Mouse (Mus musculus): ENCODE data around the gene Tmtc2.

The Tmtc2 gene

DNA sequence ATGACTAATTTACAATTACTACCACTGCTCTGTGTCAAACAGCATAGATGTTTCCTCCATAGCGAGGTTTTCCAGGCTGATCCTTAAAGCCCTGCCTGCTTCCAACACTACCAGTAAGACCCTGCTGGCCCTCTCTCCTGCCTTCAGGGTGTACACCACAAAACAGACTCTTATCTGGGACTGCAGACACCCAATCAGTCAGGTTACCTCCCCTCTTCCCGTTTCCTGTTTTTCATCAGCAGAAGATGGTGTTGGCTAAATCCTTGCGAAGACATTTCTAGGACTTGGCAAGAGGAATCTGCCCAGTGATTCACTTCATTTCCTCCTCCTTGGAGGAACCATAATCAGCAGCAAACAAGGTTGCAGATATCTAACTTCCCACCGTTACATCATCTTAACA, 73.8 kb downstream of the Tmtc2 start:
- in situ Hi-C loops (cut with MboI) = no loop called here

DNA sequence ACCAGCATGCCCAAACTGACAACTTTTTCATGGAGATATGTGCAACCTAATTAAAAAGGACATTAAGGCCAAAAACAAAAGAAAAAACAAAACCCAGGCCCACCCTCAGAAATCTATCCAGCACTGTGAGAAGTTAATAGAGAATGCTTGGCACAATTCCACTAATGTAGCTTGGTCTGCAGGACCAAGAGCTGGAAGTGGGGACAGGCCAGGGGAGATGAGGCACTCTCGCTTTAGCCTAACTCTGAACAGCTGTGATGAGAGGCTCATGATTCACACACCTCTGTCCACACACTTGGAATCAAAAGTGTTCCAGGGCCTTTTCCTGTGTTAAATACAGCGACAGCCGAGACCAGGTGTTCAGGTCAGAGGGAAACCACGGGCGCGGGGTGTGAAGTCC, 79.0 kb downstream of the Tmtc2 start:
- in situ Hi-C loops (cut with MboI) = no loop called here

DNA sequence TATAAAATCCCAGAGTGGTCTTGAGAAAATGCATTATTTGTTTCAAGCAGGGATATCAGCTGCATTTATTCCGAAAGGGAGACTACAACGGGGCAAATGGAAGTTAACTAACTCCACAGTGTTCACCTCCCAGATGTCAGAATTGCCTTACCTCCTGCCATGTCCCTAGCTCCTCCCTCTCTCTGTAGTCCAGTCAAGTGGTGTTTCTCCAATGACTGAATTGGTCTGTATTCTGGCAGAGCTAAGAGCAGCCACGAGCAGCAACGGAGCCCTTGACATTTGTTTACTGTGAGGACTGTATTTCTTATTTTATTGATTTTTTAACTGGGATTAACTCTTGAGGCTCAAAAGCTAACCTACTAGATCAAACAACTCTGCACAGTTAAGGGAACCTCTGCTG, 81.8 kb downstream of the Tmtc2 start:
- in situ Hi-C loops (cut with MboI) = no loop called here

DNA sequence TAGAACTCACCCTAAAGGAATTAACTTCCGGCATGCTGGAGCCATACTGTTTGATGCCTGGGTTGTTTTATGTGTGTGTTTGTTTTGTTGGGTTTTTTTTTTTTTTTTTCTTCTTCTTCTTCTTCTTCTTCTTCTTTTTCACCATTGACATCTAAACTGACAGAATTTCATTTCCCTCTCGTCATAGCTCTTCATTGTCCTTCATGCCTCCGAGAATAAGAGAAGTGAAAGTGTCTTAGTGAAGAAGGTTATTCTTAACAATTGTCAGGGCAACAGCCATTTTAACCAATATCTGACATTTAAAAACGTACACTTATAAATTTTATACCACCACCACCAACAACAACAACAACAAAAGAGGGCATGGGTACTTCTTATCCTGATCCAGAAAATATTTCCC, 83.5 kb downstream of the Tmtc2 start:
- in situ Hi-C loops (cut with MboI) = no loop called here

DNA sequence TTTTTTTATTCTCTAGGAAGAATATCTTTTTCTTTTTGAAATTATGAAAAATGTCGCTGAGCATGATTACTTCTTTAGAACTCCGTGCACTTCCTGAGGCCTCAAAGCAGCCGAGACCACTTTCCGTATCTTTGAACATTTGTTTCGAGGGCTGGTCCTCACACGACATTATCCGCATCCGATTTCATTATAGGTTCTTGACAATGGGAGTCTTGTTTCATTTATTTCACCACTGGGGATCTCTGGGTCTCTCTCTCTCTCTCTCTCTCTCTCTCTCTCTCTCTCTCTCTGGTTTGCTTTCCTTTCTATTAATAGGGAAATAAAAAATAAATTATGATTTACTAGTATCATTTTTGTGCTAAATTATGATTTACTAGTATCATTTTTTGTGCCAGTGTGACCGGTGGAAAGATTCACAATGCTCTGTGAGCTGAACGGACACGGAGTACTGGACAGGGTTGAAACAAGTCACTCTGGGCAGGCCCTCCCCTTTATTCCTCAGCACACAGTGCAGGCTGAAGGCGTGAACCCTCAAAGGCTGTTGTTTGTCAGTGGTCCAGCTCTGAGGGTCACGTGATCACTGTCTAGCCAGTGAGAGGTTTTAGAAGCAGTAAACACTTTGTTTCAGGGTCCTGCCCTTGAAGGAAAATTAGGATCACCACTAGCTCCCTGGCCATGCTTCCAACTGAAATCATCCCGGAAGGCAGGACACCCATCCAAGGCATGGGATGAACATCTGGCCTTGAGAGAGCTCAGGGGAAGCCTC, 84.1 kb downstream of the Tmtc2 start:
- in situ Hi-C loops (cut with MboI) = no loop called here

DNA sequence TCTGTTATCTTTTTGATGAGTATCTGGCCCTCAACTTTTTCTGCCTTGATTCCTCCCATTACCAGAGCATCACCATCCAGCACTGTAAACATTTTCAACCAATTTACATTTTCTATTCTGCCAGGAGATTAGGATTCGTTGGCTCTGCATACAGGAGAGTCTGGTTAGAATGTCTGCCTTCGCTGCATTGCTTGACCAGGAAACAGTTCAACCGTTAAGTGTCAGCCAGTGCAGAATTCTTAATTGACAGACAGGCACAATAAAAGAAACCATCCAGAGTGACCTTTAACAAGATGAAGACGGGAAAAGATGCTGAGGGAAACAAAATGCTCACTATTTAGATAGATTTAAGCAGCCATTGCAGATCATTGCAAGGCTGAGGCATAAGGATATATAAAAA, 87.3 kb downstream of the Tmtc2 start:
- in situ Hi-C loops (cut with MboI) = no loop called here

DNA sequence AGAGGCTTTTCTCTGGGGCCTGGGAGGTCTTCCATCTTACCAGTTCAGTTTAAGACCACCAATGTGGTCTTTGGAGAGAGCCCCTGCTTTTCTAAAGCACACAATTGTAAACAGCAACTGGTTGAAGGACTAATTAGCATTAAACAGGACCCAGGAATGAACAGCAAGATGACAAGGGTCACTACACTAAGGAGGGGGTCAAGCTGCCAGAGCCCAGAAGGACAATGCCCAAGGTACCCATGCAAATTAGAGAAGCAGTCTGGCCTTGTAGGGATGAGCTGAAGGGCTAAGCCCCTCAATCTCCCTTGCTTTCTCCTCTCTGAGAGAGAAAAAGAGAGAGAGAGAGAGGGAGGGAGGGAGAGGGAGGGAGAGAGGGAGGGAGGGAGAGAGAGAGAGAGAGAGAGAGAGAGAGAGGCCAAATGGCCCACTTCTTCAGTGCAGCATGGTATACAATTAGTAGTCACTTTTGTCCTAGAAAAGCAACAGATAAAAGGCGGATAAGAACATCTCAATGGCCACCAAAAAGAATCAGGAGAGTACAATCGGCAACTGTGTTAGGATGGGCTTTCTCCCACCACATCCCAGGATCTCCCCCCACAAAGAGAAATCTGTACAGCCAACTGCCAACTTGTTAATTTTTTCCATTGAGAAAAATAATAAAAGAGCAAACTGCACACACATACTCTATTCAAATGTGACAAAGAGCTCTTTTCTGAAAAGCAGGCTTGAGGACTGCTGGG, 89.7 kb downstream of the Tmtc2 start:
- in situ Hi-C loops (cut with MboI) = no loop called here

DNA sequence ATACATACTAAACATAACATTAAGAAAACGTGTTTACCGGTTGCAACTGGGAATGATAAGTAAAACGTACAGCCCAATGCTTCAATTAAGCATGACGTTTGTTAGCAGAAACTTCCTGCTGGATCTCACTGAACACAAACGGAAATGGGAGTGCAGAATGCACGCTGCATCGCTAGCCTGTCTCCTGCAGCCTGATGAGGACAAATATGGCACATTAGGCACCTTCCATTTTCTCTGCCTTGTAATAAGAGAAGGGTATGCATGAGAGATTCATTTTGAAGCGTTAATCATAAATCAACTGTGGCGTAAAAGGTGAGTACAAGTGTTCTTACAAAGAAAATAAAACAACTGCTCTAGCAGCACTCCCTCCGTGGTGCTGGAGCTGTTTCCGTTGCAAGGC, 94.5 kb downstream of the Tmtc2 start:
- in situ Hi-C loops (cut with MboI) = no loop called here

DNA sequence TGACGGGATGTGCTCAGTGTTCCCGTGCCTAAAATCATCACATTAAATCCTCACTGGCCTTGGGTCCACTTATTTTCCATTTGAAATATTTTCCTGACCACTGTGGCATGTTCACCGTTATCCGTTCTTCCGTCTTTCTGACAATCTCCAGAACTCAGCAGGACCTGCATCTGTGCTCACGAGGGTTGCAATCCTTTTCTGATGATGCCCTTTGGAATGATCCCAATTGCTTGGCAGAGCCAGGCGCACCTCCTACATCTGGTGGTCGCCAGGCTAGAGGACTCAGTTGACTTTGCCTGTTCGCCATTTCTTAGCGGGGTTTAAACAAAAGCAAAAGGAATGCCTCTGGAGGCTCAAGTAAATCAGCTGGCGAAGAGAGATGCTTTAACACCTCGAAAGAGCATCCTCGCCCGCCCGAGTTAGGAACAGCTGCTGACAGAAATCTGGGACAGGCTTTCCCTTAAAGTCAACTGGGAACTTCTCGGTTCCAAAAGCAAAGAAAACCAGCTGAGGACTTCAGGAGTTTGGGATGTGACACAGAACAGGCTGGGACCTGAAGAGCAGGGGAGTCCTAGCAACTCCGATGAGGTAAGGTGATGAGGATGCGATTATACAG, 96.5 kb downstream of the Tmtc2 start:
- in situ Hi-C loops (cut with MboI) = no loop called here

DNA sequence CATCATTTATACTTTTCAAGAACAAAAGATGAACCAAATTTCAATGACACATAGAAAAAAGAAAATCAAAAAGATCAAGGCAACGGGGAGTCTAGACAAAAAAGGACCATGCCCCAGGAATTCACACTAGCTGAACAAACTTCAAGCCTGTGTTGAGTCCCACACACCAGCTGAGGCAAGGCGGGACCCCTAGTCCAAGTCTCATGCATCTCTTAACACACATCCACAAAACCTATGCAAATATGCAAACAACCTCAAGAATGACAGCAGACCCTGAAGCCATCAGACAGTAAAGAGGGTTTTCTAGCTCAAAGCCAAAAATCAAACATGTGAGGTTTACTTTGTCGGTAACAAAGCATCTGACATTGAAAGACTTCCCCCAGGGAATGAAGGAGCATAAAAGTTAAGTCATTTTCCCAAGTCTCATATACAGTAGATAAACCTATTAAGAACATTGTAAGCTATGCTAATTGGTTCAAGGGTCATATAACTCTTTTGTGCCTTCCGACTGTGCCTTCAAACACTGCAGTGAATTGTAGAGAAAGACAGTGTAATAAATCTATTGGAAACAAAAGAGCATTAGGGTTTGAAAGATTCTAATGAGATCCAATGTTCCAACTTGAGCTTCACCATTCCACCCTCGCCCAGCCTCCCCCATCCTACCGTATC, 100.0 kb downstream of the Tmtc2 start:
- in situ Hi-C loops (cut with MboI) = no loop called here

DNA sequence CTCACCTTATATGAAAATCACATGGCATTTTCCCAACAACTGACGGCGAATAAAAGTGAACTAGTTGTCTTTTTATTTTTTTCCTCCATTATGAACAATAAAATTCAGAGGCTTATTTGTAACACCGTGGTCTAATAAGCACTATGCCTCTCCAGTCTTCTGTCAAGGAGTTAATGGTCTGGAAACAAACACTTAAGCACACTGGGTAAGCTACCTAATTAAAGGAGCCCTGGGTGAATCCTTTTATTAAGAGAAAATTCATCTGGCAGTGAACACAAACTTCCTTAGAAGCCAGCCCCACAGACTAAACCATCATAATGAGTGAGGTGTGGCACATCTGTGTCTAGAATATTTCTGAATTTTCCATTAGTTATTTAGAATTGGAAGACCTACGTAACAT, 109.9 kb downstream of the Tmtc2 start:
- in situ Hi-C loops (cut with MboI) = no loop called here

DNA sequence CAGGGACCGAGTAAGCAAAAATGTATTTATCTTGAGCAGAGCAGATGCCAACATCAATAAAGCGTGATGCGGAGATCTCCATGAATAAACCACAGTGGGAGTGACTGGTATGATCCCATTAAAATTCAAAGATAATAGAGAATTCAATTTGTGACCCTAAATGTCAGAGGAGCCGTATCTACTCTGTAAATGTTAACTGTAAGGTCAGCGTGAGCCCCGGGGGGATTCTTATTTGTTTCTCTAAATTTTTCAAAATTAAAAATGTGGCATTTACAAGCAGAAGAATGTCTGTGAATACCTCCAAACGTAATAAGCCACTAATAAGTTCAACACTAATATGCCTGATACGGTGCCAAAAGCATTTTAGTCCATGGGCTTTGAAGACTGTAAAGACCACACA, 120.8 kb downstream of the Tmtc2 start:
- in situ Hi-C loops (cut with MboI) = no loop called here

DNA sequence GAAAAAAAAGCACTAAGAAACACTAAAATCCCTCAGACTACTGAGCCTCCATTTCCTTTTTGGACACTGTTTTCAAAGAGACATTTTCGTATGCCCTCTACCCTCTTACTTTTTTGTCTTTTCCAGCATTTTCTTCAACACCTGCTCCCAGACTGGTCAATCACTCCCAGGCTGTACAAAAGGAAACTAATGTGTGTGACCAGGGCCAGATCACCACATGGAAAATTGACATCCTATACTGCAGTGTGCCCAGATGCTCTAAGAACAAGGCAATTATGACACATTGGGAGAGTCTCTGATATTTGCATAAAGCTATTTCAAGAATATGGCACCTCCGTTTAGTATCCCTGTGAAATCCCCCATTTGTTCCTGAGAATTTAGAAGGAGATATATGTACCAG, 127.1 kb downstream of the Tmtc2 start:
- in situ Hi-C loops (cut with MboI) = no loop called here

DNA sequence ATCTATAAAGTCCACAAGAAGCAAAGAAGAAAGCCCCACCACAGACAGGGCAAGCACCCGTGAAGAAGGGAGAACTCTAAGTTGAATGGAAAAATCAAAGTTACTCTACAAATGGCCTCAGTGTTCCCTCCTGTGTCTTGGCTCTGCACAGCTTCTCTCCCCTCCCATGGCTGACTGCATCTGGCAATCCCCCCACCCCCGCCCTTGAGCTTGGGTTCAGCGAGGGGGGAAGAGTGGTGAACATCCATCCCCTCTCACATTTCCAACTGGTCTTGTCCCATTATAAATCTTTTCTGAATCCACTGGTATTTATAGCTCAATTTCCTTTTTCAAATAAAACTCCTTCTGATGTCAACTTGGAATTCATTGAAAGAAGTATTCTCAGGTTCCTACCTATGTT, 129.9 kb downstream of the Tmtc2 start:
- in situ Hi-C loops (cut with MboI) = no loop called here

DNA sequence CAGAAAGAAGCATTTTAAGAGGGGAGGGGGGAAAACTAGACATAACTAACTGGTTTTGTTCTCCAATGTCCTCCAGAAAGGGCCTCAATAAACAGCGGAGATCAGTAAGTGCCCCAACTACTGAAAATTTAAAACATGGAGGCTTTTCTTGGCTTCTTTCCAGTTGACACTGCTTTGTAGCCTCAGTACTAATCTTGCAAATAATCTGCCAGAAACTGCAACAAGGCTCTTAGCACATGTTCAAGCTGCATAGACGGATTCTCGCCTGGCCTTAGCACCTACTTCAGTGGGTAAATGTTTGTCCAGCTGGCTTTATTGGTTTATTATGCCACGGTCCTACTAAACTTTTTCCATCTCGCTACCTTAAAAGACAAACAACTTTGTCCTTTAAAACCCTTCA, 139.4 kb downstream of the Tmtc2 start:
- in situ Hi-C loops (cut with MboI) = no loop called here

DNA sequence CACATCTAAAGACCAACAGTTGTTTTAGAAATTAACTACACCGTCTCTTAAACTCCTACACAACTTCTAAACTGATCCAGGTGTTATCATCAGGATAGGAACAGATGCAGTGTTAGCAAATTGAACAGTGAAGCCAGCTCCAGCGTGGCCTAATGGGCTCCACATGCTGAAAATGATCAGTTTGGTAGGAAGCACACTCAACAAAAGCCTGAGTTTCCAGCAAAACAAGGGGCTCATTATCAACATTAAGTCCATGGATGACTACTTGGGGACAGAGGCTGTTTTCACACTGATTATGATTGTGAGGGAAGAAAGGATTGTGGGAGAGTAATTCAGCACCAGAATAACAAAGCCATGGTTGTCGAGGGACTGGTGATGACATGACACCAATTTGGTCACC, 143.4 kb downstream of the Tmtc2 start:
- in situ Hi-C loops (cut with MboI) = no loop called here

DNA sequence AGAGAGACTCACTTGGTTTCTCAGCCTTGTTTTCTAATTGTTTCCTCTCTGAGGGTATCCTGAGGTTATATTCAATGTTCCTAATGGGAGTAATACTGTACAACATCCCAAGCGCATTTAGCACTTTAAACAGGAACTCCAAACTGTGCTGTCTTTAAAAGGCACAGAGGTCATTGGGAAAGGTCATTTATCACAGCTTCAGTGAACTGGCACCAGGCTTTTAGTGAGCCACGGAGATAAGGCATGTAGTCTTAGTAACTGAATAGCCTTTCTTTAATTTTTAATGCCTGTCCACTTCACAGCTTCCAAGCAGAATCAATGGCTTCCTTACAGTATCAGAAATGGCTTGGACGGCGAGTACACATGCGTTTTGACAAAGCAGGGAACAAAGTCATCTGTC, 144.0 kb downstream of the Tmtc2 start:
- in situ Hi-C loops (cut with MboI) = no loop called here

DNA sequence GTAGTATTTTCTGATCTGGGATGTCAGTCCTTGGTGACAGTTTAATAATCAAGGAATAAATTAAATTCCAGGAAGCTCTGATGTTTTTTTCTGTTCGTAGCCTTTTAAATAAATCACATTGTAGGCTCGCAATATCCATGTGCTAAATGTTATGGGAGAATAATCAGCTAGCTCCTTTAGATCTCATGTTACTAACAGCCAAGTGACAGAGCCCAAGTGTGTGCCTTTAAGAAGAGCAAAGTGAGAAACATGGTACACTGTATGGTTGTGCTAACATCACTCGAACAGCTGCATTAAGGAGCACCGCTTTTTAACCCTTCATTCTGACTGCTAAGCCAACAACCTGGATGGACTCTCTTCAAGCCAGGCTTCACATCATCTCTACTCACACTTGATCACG, 146.2 kb downstream of the Tmtc2 start:
- in situ Hi-C loops (cut with MboI) = no loop called here

DNA sequence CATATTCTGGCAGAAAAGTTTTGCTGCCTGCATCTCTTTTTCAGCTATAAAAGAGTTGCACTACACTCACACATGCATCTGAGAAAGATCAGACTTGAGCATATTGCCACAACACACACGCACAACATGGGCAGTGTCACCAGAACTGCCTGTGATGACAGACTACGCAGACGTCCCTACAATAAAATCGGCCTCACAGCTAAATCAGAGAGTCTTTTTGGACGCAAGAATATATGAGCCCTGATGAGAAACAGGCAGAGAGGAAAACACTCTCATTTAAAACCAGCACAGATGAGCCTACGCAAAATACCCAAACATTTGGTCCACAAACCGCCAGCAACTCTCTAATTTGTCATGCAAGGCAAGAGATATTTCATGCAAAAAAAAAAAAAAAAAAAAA, 146.6 kb downstream of the Tmtc2 start:
- in situ Hi-C loops (cut with MboI) = no loop called here

DNA sequence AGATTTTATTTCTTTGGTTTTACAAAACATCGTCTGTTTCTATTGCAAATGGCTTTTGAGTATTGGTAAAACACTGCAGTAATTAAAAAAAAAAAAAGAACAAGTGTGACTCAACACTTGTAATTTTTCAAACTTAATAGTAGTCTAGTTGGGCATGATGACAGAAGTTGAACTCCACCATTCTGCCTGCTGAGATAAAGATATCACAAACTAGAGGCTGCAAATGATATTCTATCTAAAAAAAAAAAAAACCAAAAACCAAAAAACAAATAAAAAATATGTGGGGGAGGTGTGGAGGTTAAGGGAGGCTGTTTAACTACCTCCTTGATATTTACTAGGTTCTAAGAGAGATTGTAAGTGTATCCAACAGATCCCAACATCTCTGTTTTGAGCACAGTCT, 149.2 kb downstream of the Tmtc2 start:
- in situ Hi-C loops (cut with MboI) = no loop called here

DNA sequence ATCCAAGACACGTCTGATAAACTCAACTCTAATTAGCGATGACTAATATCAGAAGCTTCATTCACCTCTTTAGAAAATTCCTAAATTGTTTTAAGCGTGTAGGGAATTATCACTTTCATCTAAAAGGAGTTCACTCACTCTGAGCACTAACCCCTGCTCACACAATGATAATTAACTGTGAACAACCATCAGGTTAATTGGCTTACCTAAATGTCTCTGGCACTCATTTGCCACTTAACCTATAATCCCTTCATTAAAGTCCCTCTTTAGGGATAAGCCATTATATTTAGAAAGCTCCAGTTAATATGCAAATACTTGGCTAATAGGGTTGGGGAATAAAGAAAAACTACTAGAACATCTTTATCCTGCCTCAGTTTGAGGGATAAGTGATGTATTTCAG, 151.1 kb downstream of the Tmtc2 start:
- in situ Hi-C loops (cut with MboI) = no loop called here

DNA sequence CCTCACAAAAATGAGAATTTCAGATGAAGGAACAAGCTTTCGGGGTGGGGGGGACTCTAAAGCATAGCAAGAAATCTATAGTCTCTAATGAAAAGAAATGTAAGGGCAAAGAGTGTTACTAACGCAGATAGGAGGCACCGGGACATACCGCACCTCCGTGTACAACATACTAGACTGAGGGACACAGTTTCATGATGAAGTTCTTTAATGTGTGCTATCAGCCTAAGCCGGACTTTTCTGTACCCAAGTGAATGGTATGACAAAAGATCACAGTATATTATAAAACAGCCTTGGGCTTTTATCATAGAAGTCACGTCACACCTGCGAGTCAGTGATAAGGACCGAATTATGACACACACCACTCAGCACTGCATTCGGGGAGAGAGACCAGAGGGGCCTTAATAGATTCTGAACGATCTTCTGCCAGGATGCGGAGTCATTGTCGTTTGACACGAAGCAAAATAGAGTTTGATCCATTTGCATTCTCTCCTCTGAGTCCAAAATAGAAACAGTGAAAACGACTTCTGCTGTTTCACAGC, 156.3 kb downstream of the Tmtc2 start:
- in situ Hi-C loops (cut with MboI) = no loop called here

Data from mature B cell (primary cell).